Mouse (Mus musculus) thymus, adult 2 months (tissue): ENCODE results near the gene Hormad1. TPM values are rescaled to one million over a fixed set of nuclear protein-coding genes. Genes with fewer than 3 reads are reported as not detected.
A peak's percentile ranks its signal among the peaks of the same experiment; 100 is the strongest.

Experiments used
- DNase-seq: peaks from one replicate; pipeline ENCODE4 v3.0.0; 2021
- H3K27ac ChIP-seq: fragments of 200-500 bp; 2 replicates; pipeline ENCODE4 v1.5.1; 2012; ENCODE audit warnings: low read length, control low read depth; ENCODE audit not compliant: control insufficient read depth, insufficient read depth
- H3K27me3 ChIP-seq: fragments of 200-500 bp; 2 replicates; pipeline ENCODE4 v1.6.1; 2012; ENCODE audit warnings: mild to moderate bottlenecking, low read length, moderate library complexity, mixed read lengths; ENCODE audit not compliant: control insufficient read depth, insufficient read depth
- H3K36me3 ChIP-seq: fragments of 200-500 bp; 2 replicates; pipeline ENCODE4 v1.6.1; 2012; ENCODE audit warnings: mild to moderate bottlenecking, low read length, moderate library complexity; ENCODE audit not compliant: control insufficient read depth, insufficient read depth
- H3K4me1 ChIP-seq: fragments of 200-500 bp; replicated peaks from 2 replicates; pipeline ENCODE4 v1.6.1; 2012; ENCODE audit warnings: low read length; ENCODE audit not compliant: control insufficient read depth, insufficient read depth
- H3K4me3 ChIP-seq: fragments of 200-500 bp; 2 replicates; pipeline ENCODE4 v1.5.1; 2012; ENCODE audit warnings: mild to moderate bottlenecking, low read length, control low read depth, moderate library complexity; ENCODE audit not compliant: control insufficient read depth, insufficient read depth
- CTCF ChIP-seq: fragments of 200-500 bp; IDR thresholded peaks from 2 replicates; pipeline ENCODE4 v1.5.1; 2012; ENCODE audit warnings: mild to moderate bottlenecking, control low read depth, low read length, moderate library complexity, borderline replicate concordance; ENCODE audit not compliant: control insufficient read depth, poor library complexity, insufficient read depth; ENCODE audit errors: extremely low read depth
- POLR2A ChIP-seq: fragments of 200-500 bp; IDR thresholded peaks from 2 replicates; pipeline ENCODE4 v1.6.1; 2012; ENCODE audit warnings: mild to moderate bottlenecking, low read length, control low read depth, moderate library complexity; ENCODE audit not compliant: control insufficient read depth, poor library complexity, insufficient read depth; ENCODE audit errors: extremely low read depth
- WGBS: fragments of 180-500 bp; shearing (Covaris S2); methylation state at CpG from one replicate; pipeline ENCODE4 v1.1.7; 2018; 5-methylcytosine and 5-hydroxymethylcytosine counted together
- polyA plus RNA-seq: library from polyadenylated mRNA; depleted of rRNA; stranded (reverse); fragments of >200 nt; gene quantifications from 2 replicates; pipeline ENCODE4 v1.2.3, GENCODE M21; 2012

Gene Hormad1
- polyA plus RNA-seq, 1 experiment, result not detected

DNA sequence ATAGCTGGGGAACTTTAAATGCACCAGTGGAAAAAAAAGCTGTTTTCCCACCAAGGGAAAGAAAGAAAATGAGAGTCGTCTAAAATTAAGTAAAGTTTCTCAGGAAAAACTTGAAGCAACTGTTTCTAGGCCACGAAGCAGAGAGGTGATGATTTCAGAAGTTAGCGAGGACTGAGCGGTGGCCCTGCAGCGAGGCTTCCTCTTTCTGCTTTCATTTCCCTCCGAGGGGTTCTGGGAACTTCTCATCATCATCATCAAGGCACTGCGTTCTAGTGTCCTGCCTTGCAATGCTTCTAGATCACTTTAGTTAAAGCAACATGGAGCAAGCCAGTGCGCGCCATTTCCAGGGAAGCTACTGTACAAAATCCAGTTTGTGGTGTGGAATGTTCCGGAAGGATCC is 38.3 kb upstream of the Hormad1 start:
- H3K36me3 ChIP-seq, result no peaks in the 10 kb centered on the region
- H3K27ac ChIP-seq, result no peak overlapping the region
- peak; percentile 14 for DNase-seq
- TF ChIP-seq POLR2A, result no peak
- no peak for TF ChIP-seq CTCF
- no peaks in the 10 kb centered on the region for H3K27me3 ChIP-seq
- H3K4me1 ChIP-seq, result peaks cover 20% of the 10 kb centered on the region
- 0 out of 2 replicates have a peak overlapping the region, but pooled peaks have one; percentile 21 for H3K4me3 ChIP-seq
- 31% methylated on average over 10 of the region's 10 CpGs for WGBS

DNA sequence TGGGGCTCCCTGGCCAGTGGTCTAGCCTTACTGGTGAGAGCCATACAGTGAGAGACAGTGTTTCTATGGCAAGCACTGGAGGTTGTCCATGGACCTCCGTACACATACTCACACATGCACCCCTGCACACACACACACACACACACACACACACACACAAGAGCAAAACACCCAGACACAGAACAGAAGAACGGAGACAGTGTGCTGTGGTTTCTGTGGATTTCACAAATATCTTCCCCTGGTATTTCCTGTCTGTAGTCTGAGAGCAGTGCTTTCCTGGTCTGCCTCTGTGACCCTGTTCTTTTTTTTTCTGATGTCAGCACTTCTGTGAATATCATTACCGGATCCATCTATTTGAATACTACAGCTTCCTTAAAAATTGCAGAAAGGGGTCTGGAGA is 35.8 kb upstream of the Hormad1 start:
- no peaks in the 10 kb centered on the region for H3K27me3 ChIP-seq
- no peak overlapping the region for H3K4me3 ChIP-seq
- TF ChIP-seq POLR2A (no peak), CTCF (no peak)
- WGBS, result 3% methylated on average over 3 of the region's 3 CpGs
- DNase-seq, result peak; percentile 31
- H3K36me3 ChIP-seq, result no peaks in the 10 kb centered on the region
- H3K27ac ChIP-seq, result no peak overlapping the region
- peaks cover 24% of the 10 kb centered on the region for H3K4me1 ChIP-seq

GRCm38 (mm10) chr3:95524673-95525072 is 34.8 kb upstream of the Hormad1 start:
- no peak overlapping the region for H3K27ac ChIP-seq
- no peak for TF ChIP-seq CTCF
- no peak for TF ChIP-seq POLR2A
- WGBS, result 82% methylated on average over 2 of the region's 2 CpGs
- peaks cover 24% of the 10 kb centered on the region for H3K4me1 ChIP-seq
- H3K27me3 ChIP-seq, result no peaks in the 10 kb centered on the region
- no peak for DNase-seq
- no peaks in the 10 kb centered on the region for H3K36me3 ChIP-seq
- H3K4me3 ChIP-seq, result no peak overlapping the region

DNA sequence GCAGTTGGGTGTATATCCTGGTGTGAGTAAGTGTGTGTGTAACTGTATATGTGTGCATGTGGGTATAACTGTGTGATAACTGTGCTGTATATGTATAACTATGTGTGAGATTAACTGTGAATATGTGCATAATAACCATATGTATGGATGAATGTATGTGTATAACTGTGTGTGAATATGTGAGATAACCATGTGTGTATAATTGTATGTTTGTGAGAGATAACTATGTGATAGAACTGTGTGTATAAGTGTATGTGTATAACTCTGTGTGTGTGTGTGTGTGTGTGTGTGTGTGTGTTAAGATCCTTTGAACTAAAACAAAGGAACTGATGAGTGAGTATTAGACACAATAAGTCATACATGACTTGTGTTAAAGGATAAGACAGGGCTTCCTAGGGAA is 33.4 kb upstream of the Hormad1 start:
- TF ChIP-seq POLR2A (no peak), CTCF (no peak)

DNA sequence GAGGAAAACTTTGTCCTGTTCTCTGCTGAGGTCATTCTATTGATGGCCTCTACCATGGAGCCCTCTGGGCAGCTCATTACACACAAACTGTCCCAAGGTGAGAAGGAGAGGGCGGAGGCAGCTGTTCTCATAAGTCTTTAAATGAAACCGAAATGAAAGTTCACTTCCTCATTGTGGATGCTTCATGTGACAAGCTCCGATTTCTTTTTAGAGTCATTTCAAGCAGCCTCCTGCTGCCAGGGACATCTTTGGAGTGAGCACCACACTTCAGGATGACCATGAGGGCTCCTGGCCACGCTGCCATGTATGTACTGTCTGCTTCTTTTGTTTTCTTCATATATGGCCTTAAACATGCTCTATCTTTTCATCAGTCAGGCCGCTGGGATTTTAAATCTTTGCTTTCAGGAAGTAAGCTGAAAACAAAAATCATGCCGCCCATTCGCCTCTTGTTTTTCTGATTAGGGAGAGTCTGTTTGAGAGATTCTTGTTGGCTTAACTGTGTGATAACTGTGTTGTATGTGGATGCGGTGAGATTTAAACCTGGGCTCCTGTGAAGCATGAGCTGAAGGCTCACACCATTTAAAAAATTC is 32.8 kb upstream of the Hormad1 start, which contains the start of gene Ctss:
Ctss (plus strand) TSS at position 165 of the 590 bp plus-strand sequence.
- Histone ChIP-seq H3K27ac (no peak within 1 kb of the TSS), H3K36me3 (no peaks in the 10 kb centered on the region), H3K4me1 (peaks cover 13% of the 10 kb centered on the region), H3K4me3 (peak within 1 kb of the TSS; percentile 29; the same call in 1 of the 2 replicates), H3K27me3 (no peaks in the 10 kb centered on the region)
- no peak for DNase-seq
- 21% methylated on average over 8 of the region's 8 CpGs for WGBS
- no peak for TF ChIP-seq CTCF
- no peak for TF ChIP-seq POLR2A

More for the DNA sequence above, 33.4 kb upstream of the Hormad1 start:
- no peak for DNase-seq
- no peak overlapping the region for H3K27ac ChIP-seq
- H3K4me1 ChIP-seq, result peaks cover 19% of the 10 kb centered on the region
- H3K4me3 ChIP-seq, result no peak overlapping the region
- H3K27me3 ChIP-seq, result no peaks in the 10 kb centered on the region
- no peaks in the 10 kb centered on the region for H3K36me3 ChIP-seq

DNA sequence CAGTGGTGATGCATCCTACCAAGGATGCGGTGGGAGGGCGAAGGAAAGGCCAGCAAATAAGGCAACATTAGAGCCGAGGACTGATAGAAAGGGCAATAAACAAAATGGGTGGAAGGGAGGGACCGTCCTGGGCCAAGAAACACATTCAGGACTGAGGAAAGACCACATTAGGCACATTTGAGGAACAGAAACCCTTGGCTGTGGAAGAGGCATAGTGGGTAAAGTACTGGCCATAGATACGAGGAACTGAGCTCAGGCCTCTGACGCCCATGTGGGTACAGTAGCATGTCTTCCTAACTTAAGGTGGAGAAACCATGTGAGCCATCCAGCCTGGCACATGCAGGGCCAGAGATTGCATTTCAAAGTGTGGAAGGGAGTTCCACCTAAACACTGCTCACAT is 29.7 kb upstream of the Hormad1 start:
- WGBS, result 87% methylated on average over 6 of the region's 6 CpGs
- no peak for TF ChIP-seq POLR2A
- no peak for TF ChIP-seq CTCF
- Histone ChIP-seq H3K36me3 (no peaks in the 10 kb centered on the region), H3K27me3 (no peaks in the 10 kb centered on the region), H3K4me3 (no peak overlapping the region), H3K27ac (no peak overlapping the region), H3K4me1 (0 out of 2 replicates have a peak, but pooled peaks cover 4% of the 10 kb centered on the region)
- no peak for DNase-seq

- H3K27me3 ChIP-seq, result no peaks in the 10 kb centered on the region
- no peaks in the 10 kb centered on the region for H3K36me3 ChIP-seq
- no peak overlapping the region for H3K4me3 ChIP-seq
- H3K4me1 ChIP-seq, result 0 out of 2 replicates have a peak, but pooled peaks cover 4% of the 10 kb centered on the region
- 100% methylated on average over 1 of the region's 1 CpGs for WGBS
- H3K27ac ChIP-seq, result no peak overlapping the region
- no peak for DNase-seq
- no peak for TF ChIP-seq POLR2A
- no peak for TF ChIP-seq CTCF
These were observed 28.5 kb upstream of the Hormad1 start for GRCm38 (mm10) chr3:95531025-95531424.
